Mouse (Mus musculus) ES-E14 (cell line): ENCODE measurements at regions not wholly inside any gene's neighbourhood (a gene's known extent, or its start where the extent isn't known, plus 50 kb on each side); places are given as distances from the start of the nearest gene placed in this dataset.

Source experiments
- DNase-seq: peaks from one replicate; pipeline ENCODE4 v3.0.0-alpha.2; 2013; ENCODE audit warnings: low read depth, low spot score
- H3K27ac ChIP-seq: 2 replicates; pipeline ENCODE4 v1.5.1; 2012; ENCODE audit warnings: low read depth, mild to moderate bottlenecking, low read length, moderate library complexity, mixed read lengths; ENCODE audit not compliant: poor library complexity, insufficient read depth, severe bottlenecking
- H3K36me3 ChIP-seq: 2 replicates; pipeline ENCODE4 v1.6.1; 2012; ENCODE audit warnings: mild to moderate bottlenecking, low read length, moderate library complexity, mixed read lengths; ENCODE audit not compliant: control insufficient read depth, poor library complexity, insufficient read depth, severe bottlenecking
- H3K4me1 ChIP-seq, 2 experiments: fragments of 150-350 bp in 1 of 2; sonication (generic) in 1 of 2; 2 replicates each; pipeline ENCODE4 v1.6.1; 2012; ENCODE audit warnings: low read length in 2 of 2, mild to moderate bottlenecking in 1 of 2, mixed read lengths in 1 of 2; ENCODE audit not compliant: control insufficient read depth in 2 of 2, insufficient read depth in 2 of 2, poor library complexity in 1 of 2
- H3K4me3 ChIP-seq, 2 experiments: fragments of 150-350 bp in 1 of 2; sonication (generic) in 1 of 2; 2 replicates each; pipeline ENCODE4 v1.5.1; 2012; ENCODE audit warnings: low read length in 2 of 2, low read depth in 1 of 2, mild to moderate bottlenecking in 1 of 2, mixed read lengths in 1 of 2; ENCODE audit not compliant: insufficient read depth in 1 of 2, poor library complexity in 1 of 2, severe bottlenecking in 1 of 2
- H3K9ac ChIP-seq: 2 replicates; pipeline ENCODE4 v1.6.1; 2012; ENCODE audit warnings: low read depth, mild to moderate bottlenecking, low read length, mixed read lengths; ENCODE audit not compliant: poor library complexity, insufficient read depth, severe bottlenecking
- H3K9me3 ChIP-seq: fragments of 150-350 bp; sonication (generic); 2 replicates; pipeline ENCODE4 v1.6.1; 2012; ENCODE audit warnings: low read depth, mild to moderate bottlenecking, low read length; ENCODE audit not compliant: control insufficient read depth, insufficient read depth
- CHD2 ChIP-seq: IDR thresholded peaks from 2 replicates; pipeline ENCODE4 v1.6.1; 2014; ENCODE audit warnings: mild to moderate bottlenecking, low read depth, low read length, inconsistent platforms
- HCFC1 ChIP-seq: IDR thresholded peaks from 2 replicates; pipeline ENCODE4 v1.6.1; 2012; ENCODE audit warnings: low read length, inconsistent platforms, borderline replicate concordance; ENCODE audit not compliant: insufficient read depth
- MAFK ChIP-seq: IDR thresholded peaks from 2 replicates; pipeline ENCODE4 v1.6.1; 2014; ENCODE audit warnings: mild to moderate bottlenecking, low read depth, low read length, inconsistent platforms; ENCODE audit not compliant: insufficient read depth
- ZC3H11A ChIP-seq: IDR thresholded peaks from 2 replicates; pipeline ENCODE4 v1.6.1; 2012; ENCODE audit warnings: low read depth, mild to moderate bottlenecking, inconsistent platforms, low read length, borderline replicate concordance
- ZNF384 ChIP-seq: IDR thresholded peaks from 2 replicates; pipeline ENCODE4 v1.6.1; 2012; ENCODE audit warnings: low read depth, low read length, inconsistent platforms
- in situ Hi-C, 2 experiments: fragments of 600-800 bp; cut with MboI; formaldehyde crosslinking; loops; one replicate each; pipeline ENCODE4 v1.15.1; 2025; ENCODE audit warnings: low sequenced_read_pairs in 2 of 2, inconsistent platforms in 1 of 2; ENCODE audit not compliant: unreplicated experiment in 2 of 2

- no peak for DNase-seq
- no peak overlapping the region for H3K27ac ChIP-seq
- peaks cover 1 to 12% of the 10 kb centered on the region in 2 experiments; a peak in 1 of 4 replicates for H3K4me1 ChIP-seq
- in situ Hi-C loops, result no loop called here
- H3K9ac ChIP-seq, result no peak overlapping the region
- no peaks in the 10 kb centered on the region for H3K9me3 ChIP-seq
- no peaks in the 10 kb centered on the region for H3K36me3 ChIP-seq
- H3K4me3 ChIP-seq, result no peak overlapping the region
- TF ChIP-seq ZNF384 (no peak), HCFC1 (no peak), CHD2 (no peak), ZC3H11A (no peak), MAFK (no peak)
Observed at GRCm38 (mm10) chr4:150750445-150751213, 98.7 kb upstream of the Slc45a1 start.

- DNase-seq, result no peak
- TF ChIP-seq HCFC1 (no peak), ZC3H11A (no peak), ZNF384 (no peak), MAFK (no peak), CHD2 (no peak)
- in situ Hi-C loops, result no loop called here
- Histone ChIP-seq H3K36me3 (no peaks in the 10 kb centered on the region), H3K4me3 (no peak overlapping the region), H3K4me1 (peaks cover 1 to 20% of the 10 kb centered on the region in 2 experiments; a peak in 1 of 4 replicates), H3K9ac (no peak overlapping the region), H3K27ac (no peak overlapping the region), H3K9me3 (no peaks in the 10 kb centered on the region)
Observed at GRCm38 (mm10) chr4:150749066-150749465, 97.1 kb upstream of the Slc45a1 start.

- TF ChIP-seq MAFK, result no peak
- no peak for TF ChIP-seq HCFC1
- TF ChIP-seq ZC3H11A, result no peak
- TF ChIP-seq CHD2, result no peak
- no peak for TF ChIP-seq ZNF384
- Histone ChIP-seq H3K9me3 (no peaks in the 10 kb centered on the region), H3K4me1 (peaks cover 1 to 21% of the 10 kb centered on the region in 2 experiments; a peak in 2 of 4 replicates), H3K9ac (no peak overlapping the region), H3K4me3 (no peak overlapping the region), H3K36me3 (no peaks in the 10 kb centered on the region), H3K27ac (no peak overlapping the region)
- in situ Hi-C loops, result no loop called here
- DNase-seq, result no peak
Observed at GRCm38 (mm10) chr4:150748099-150749000, 96.4 kb upstream of the Slc45a1 start.

- no peak overlapping the region for H3K9ac ChIP-seq
- no peak overlapping the region for H3K27ac ChIP-seq
- TF ChIP-seq ZC3H11A, result no peak
- TF ChIP-seq ZNF384, result no peak
- TF ChIP-seq MAFK, result no peak
- no peak for TF ChIP-seq HCFC1
- DNase-seq, result no peak
- no peaks in the 10 kb centered on the region for H3K36me3 ChIP-seq
- H3K4me1 ChIP-seq, result peaks cover 1 to 22% of the 10 kb centered on the region in 2 experiments; a peak in 2 of 4 replicates
- H3K4me3 ChIP-seq, result no peak overlapping the region
- no peaks in the 10 kb centered on the region for H3K9me3 ChIP-seq
- in situ Hi-C loops, result no loop called here
Observed at GRCm38 (mm10) chr4:150746430-150746923, 94.5 kb upstream of the Slc45a1 start.
